Mouse (Mus musculus) liver, embryonic 14.5 days (tissue): ENCODE data around the gene Fars2.

Experiments
- CTCF ChIP-seq: IDR thresholded peaks from 2 replicates; pipeline ENCODE4 v1.5.1; 2016; ENCODE audit warnings: antibody characterized with exemption, low read depth, control low read depth
- EP300 ChIP-seq: IDR thresholded peaks from 2 replicates; pipeline ENCODE4 v1.6.1; 2016; ENCODE audit warnings: antibody characterized with exemption, low read depth

- TF ChIP-seq CTCF (no peak), EP300 (no peak)
Measured at GRCm38 (mm10) chr13:36302770-36303169, 185.6 kb downstream of the Fars2 start.
